Mouse (Mus musculus): ENCODE results near the gene Elovl7. TPM values are rescaled to one million over a fixed set of nuclear protein-coding genes. Genes with fewer than 3 reads are reported as not detected.

Elovl7 gene
- polyA plus RNA-seq, 1 experiment = 20.9 TPM

DNA sequence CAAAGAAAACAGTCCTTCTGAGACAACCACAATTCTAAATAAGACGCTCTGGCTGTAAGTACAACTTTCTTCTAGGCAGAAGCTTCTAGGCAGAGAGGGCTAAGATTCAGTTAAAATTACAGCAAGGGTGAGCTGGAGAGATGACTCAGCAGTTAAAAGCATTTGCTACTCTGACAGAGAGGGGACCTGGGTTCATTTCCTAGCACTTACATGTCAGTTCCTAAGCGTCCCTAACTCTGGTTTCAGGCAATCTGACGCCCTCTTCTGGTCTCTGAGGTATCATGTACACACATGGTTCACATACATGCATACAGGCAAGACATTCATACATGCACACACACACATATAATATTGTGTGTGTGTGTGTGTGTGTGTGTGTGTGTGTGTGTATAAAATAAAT is 28.7 kb upstream of the Elovl7 start:
- H3K36me3 ChIP-seq (ENCODE audit: control insufficient read depth, insufficient read depth, low read length) = no peaks in the 10 kb centered on the region; the same call in 1 of the 2 replicates
- WGBS = 98% methylated on average over 3 of the region's 3 CpGs
- TF ChIP-seq CTCF (conservative IDR thresholded peaks at IDR 0.05; ENCODE audit: insufficient read depth, insufficient read length, low read depth, low read length) (no peak), POLR2A (IDR thresholded peaks at IDR 0.05; ENCODE audit: low read depth, low read length) (no peak)
- no peak overlapping the region for H3K4me3 ChIP-seq (ENCODE audit: insufficient read depth, low read depth, low read length)
- H3K27ac ChIP-seq (ENCODE audit: insufficient read depth, low read depth, low read length) = no peak overlapping the region
- H3K4me1 ChIP-seq (ENCODE audit: control insufficient read depth, insufficient read depth, low read length) = no peaks in the 10 kb centered on the region
- DNase-seq = no peak
- H3K27me3 ChIP-seq (replicated peaks; ENCODE audit: control insufficient read depth, insufficient read depth, low read length) = no peaks in the 10 kb centered on the region

- Histone ChIP-seq H3K4me1 (ENCODE audit: control insufficient read depth, insufficient read depth, low read length) (no peaks in the 10 kb centered on the region), H3K36me3 (ENCODE audit: control insufficient read depth, insufficient read depth, low read length) (no peaks in the 10 kb centered on the region), H3K4me3 (ENCODE audit: insufficient read depth, low read depth, low read length) (no peak overlapping the region), H3K27me3 (replicated peaks; ENCODE audit: control insufficient read depth, insufficient read depth, low read length) (no peaks in the 10 kb centered on the region), H3K27ac (ENCODE audit: insufficient read depth, low read depth, low read length) (no peak overlapping the region)
- no peak for TF ChIP-seq CTCF (conservative IDR thresholded peaks at IDR 0.05; ENCODE audit: insufficient read depth, insufficient read length, low read depth, low read length)
- no peak for TF ChIP-seq POLR2A (IDR thresholded peaks at IDR 0.05; ENCODE audit: low read depth, low read length)
- DNase-seq = peak; percentile 13
- 60% methylated on average over 4 of the region's 4 CpGs for WGBS
Measured at GRCm38 (mm10) chr13:108187994-108188393, 26.2 kb upstream of the Elovl7 start.

- WGBS = 39% methylated on average over 11 of the region's 11 CpGs
Measured at GRCm38 (mm10) chr13:108191074-108191720, 23.0 kb upstream of the Elovl7 start.

GRCm38 (mm10) chr13:108195474-108195873 is 18.7 kb upstream of the Elovl7 start:
- no peak overlapping the region for H3K27ac ChIP-seq (ENCODE audit: insufficient read depth, low read depth, low read length)
- WGBS = 86% methylated on average over 6 of the region's 6 CpGs
- no peak for TF ChIP-seq CTCF (conservative IDR thresholded peaks at IDR 0.05; ENCODE audit: insufficient read depth, insufficient read length, low read depth, low read length)
- TF ChIP-seq POLR2A (IDR thresholded peaks at IDR 0.05; ENCODE audit: low read depth, low read length) = no peak
- H3K36me3 ChIP-seq (ENCODE audit: control insufficient read depth, insufficient read depth, low read length) = no peaks in the 10 kb centered on the region; the same call in 1 of the 2 replicates
- no peak for DNase-seq
- no peaks in the 10 kb centered on the region for H3K4me1 ChIP-seq (ENCODE audit: control insufficient read depth, insufficient read depth, low read length)
- H3K4me3 ChIP-seq (ENCODE audit: insufficient read depth, low read depth, low read length) = no peak overlapping the region
- H3K27me3 ChIP-seq (replicated peaks; ENCODE audit: control insufficient read depth, insufficient read depth, low read length) = no peaks in the 10 kb centered on the region

More at GRCm38 (mm10) chr13:108191074-108191720, 23.0 kb upstream of the Elovl7 start:
- no peaks in the 10 kb centered on the region for H3K27me3 ChIP-seq (replicated peaks; ENCODE audit: control insufficient read depth, insufficient read depth, low read length)
- H3K4me3 ChIP-seq (ENCODE audit: insufficient read depth, low read depth, low read length) = no peak overlapping the region
- no peaks in the 10 kb centered on the region for H3K4me1 ChIP-seq (ENCODE audit: control insufficient read depth, insufficient read depth, low read length)
- peak; percentile 73 for DNase-seq
- H3K27ac ChIP-seq (ENCODE audit: insufficient read depth, low read depth, low read length) = no peak overlapping the region
- TF ChIP-seq CTCF (conservative IDR thresholded peaks at IDR 0.05; ENCODE audit: insufficient read depth, insufficient read length, low read depth, low read length) (peak; percentile 82), POLR2A (IDR thresholded peaks at IDR 0.05; ENCODE audit: low read depth, low read length) (no peak)
- H3K36me3 ChIP-seq (ENCODE audit: control insufficient read depth, insufficient read depth, low read length) = no peaks in the 10 kb centered on the region; the same call in 1 of the 2 replicates

GRCm38 (mm10) chr13:108204857-108205256 is 9.3 kb upstream of the Elovl7 start:
- Histone ChIP-seq H3K27me3 (replicated peaks; ENCODE audit: control insufficient read depth, insufficient read depth, low read length) (no peaks in the 10 kb centered on the region), H3K27ac (ENCODE audit: insufficient read depth, low read depth, low read length) (no peak overlapping the region), H3K36me3 (ENCODE audit: control insufficient read depth, insufficient read depth, low read length) (no peaks in the 10 kb centered on the region), H3K4me1 (ENCODE audit: control insufficient read depth, insufficient read depth, low read length) (no peaks in the 10 kb centered on the region), H3K4me3 (ENCODE audit: insufficient read depth, low read depth, low read length) (no peak overlapping the region)
- TF ChIP-seq POLR2A (IDR thresholded peaks at IDR 0.05; ENCODE audit: low read depth, low read length) (no peak), CTCF (conservative IDR thresholded peaks at IDR 0.05; ENCODE audit: insufficient read depth, insufficient read length, low read depth, low read length) (no peak)
- no peak for DNase-seq
- 84% methylated on average over 3 of the region's 3 CpGs for WGBS

- Histone ChIP-seq H3K36me3 (ENCODE audit: control insufficient read depth, insufficient read depth, low read length) (no peaks in the 10 kb centered on the region), H3K27me3 (replicated peaks; ENCODE audit: control insufficient read depth, insufficient read depth, low read length) (no peaks in the 10 kb centered on the region), H3K27ac (ENCODE audit: insufficient read depth, low read depth, low read length) (no peak overlapping the region), H3K4me3 (ENCODE audit: insufficient read depth, low read depth, low read length) (no peak overlapping the region), H3K4me1 (ENCODE audit: control insufficient read depth, insufficient read depth, low read length) (peaks cover 7% of the 10 kb centered on the region)
- TF ChIP-seq CTCF (conservative IDR thresholded peaks at IDR 0.05; ENCODE audit: insufficient read depth, insufficient read length, low read depth, low read length) = no peak
- 58% methylated on average over 2 of the region's 2 CpGs for WGBS
- DNase-seq = no peak
Measured at GRCm38 (mm10) chr13:108207447-108207846, 6.8 kb upstream of the Elovl7 start.

DNA sequence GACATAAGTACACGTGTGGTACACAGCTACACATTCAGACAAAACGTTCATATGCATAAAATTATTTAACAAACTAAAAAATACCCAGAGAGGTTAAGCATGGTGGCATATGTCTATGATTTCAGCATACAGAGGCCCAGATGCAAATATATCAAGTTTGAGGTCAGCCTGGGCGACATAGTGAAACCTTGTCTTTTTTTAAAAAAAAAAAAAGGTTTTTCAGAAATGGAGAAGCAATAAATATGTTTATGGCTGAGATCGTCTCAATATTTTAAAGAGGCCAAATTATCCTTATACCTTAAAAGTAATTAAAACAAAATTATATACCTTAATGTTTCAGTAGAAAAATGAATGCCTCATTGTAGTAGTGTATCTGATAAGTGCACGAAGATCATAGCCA is 6.1 kb upstream of the Elovl7 start:
- Histone ChIP-seq H3K27me3 (replicated peaks; ENCODE audit: control insufficient read depth, insufficient read depth, low read length) (no peaks in the 10 kb centered on the region), H3K4me3 (ENCODE audit: insufficient read depth, low read depth, low read length) (no peak overlapping the region), H3K27ac (ENCODE audit: insufficient read depth, low read depth, low read length) (no peak overlapping the region), H3K4me1 (ENCODE audit: control insufficient read depth, insufficient read depth, low read length) (peaks cover 10% of the 10 kb centered on the region), H3K36me3 (ENCODE audit: control insufficient read depth, insufficient read depth, low read length) (no peaks in the 10 kb centered on the region)
- no peak for DNase-seq
- WGBS = 79% methylated on average over 5 of the region's 5 CpGs
- TF ChIP-seq POLR2A (IDR thresholded peaks at IDR 0.05; ENCODE audit: low read depth, low read length) (no peak), CTCF (conservative IDR thresholded peaks at IDR 0.05; ENCODE audit: insufficient read depth, insufficient read length, low read depth, low read length) (no peak)
